Mouse (Mus musculus) lung, postnatal 10 days (tissue): ENCODE measurements around the gene Coq8b.

Source experiments
- DNase-seq: peaks from one replicate; pipeline ENCODE4 v3.0.0; 2021

The Coq8b gene

DNA sequence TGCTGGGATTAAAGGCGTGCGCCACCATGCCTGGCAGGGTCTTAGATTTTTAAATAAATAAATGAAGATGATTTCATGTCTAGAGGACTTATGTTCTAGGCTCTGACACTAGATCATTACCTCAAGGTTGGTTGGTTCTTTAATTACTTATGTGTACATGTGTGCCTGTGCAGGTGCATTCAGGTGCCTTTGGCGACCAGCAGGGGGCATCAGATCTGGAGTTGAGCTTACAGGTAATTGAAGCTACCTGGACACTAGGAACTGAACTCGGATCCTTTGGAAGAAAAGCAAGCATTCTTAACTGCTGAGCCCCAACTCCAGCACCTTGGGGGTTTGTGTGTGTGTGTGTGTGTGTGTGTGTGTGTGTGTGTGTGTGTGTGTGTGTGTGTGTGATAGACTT lies 2.0 kb upstream of the Coq8b start:
- no peak for DNase-seq

DNA sequence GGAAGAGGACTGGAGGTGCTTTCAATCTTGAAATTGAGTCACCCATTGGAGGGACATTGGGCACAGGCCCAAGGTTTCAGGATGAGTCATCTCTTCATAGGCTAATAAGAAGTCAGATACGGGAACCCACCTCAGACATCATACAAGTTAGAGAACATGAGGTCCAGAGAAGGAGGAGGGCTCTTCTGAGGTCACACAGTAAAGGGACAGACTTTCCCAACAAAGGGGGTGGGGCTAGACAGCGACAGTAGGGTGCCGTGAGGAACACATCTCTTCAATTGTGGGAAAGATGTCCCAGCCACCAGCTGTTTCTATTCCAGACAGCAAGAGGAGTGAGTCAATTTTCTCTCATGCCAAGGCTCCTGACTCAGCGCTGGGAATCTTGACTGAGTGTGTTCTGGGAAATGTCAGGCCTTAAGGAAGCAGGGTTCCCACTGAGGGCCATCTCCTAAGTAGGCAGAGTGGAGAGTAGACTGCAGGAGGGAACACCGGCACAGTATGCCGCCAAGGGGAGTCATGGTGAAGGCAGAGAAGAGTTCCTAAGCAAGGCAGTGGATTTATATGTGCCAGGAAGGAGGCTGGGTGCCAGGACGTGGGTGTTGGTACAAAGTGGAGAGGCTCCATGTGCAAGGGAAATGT lies 1.0 kb upstream of the Coq8b start:
- DNase-seq = peak; percentile 75

DNA sequence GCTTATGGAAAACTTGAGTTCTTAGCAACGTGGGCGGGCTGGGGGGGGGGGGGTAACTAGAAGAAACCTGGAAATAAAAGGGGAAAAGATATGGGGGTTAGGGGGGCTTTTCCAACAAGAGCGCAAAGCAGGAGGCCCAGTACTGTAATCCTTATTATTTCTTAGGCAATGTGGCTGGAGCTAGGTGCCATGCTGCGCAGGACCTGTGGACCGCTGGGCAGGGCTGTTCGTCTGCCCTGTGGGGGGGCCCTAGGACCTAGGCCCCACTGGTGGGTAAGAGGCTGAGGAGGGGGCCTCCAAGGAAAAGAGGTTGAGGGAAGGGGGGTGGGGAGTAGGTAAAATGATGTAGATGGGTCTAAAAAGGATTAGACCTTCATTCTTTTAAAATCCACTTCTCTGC lies 477 bp downstream of the Coq8b start:
- DNase-seq = no peak

DNA sequence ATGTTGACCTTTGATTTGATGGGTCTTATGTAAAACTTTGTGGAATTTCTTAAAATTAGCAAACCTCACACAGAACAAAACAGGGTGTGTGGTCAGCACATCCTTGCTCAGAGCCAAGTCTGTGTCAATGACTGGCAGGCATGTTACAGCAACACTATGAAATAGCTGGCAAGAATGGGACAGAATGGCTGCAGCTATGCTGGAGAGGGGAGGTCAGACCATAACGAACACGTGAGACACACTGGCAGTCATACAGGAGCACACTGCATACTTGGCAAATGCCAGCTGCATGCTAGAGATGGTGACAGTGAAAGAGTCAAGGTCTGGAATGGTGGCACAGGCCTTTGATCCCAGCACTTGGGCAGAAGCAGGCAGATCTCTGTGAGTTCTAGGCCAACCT lies 2.9 kb downstream of the Coq8b start:
- no peak for DNase-seq

DNA sequence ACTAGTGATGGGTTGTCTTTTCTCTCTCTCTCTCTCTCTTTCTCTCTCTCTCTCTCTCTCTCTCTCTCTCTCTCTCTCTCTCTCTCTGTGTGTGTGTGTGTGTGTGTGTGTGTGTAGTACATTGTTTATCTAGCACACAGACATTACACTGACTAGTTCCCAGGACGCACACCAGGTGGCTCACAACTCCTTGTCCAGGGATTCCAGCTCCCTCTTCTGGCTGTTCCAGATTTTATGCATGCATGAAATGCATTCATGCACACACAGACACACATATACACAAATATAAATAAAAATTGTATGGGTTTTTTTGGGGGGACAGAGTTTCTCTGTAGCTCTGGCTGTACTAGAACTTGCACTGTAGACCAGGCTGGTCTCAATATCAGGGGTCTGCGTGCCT lies 4.7 kb downstream of the Coq8b start:
- DNase-seq = no peak

DNA sequence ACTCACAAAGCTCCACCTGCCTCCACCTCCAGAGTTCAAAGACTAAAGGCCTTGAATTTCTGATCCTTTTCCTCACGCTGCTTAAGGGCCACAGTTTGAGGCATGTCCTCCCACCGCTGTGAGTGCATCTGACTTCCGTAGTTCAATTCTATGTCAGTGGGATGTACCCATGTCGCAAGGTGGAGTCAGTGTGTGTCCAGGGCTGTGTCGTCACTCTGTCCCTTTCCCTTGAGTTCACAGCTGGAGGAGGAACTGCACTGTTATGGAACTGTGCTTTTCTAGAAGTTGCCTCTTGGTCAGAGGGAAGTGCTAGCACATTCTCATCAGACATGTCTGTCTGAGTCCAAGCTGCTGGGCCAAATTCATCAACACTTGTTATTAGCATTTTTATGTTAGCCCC lies 5.7 kb downstream of the Coq8b start:
- DNase-seq = no peak

DNA sequence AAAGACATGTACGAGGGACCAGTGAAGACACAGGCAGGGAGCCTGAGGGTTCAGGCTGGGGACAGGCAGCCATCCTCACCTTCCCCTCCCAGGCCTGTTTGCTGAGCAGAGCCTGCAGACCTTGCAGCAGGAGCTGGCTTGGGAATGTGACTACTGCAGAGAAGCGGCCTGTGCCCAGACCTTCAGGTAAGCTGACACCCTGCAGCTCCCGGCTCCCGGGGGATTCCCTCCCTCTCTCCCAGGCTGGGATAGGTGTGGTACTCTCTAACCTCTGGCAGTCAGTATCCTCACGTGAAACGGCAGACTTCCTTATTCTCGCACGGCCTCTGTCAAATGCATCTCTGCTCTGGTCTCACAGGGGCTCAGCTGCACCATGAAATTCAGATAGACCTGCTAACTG lies 10.4 kb downstream of the Coq8b start:
- no peak for DNase-seq

DNA sequence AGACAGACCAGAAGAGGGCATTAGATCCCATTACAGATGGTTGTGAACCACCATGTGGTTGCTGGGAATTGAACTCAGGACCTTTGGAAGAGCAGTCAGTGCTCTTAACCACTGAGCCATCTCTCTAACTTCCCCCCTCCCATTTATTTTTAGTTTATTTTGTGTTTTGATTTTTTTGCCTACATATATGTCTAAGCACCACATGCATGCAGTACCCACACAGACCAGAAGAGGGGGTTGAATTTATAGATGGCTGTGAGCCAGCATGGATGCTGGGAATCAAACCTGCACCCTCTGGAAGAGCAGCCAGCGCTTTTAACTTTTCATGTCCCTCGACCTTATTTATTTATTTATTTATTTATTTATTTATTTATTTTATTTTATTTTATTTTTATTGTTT lies 11.3 kb downstream of the Coq8b start:
- peak; percentile 43 for DNase-seq

DNA sequence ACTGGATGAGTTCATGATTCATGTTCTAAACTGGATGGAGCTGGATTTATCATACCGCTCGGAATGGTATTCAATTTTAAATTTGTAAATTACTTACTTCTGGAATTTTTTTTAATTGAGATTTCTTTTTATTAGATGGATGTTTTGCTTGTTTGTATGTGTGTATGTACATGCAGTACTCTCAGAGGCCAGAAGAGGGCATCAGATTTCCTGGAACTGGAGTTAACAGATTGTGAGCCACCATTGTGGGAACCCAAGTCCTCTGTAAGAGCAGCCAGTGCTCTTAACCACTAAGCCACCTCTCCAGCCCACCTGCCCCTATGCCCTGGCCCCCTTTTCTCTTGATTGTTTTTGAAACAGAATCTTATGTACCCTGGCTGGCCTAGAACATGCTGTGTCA lies 16.3 kb downstream of the Coq8b start:
- peak; percentile 52 for DNase-seq

DNA sequence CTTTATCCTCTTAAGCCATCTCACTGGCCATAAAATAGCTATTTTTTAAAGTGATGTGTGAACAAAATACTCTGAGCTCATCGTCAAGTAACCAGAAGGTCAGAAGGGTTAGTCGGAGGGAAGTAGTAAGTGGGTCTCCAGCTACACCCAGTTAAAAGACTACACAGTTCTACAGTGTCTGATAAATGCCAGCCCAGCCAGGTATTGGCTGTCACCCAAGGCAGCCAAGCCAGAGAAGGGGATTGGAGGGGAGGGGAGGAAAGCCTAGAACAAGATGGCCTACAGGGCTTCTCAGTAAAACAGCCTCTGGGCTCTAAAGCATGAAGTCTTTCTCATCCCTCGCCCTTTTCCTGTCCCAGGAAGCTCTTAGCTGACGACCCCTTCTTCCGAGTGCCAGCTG lies 17.1 kb downstream of the Coq8b start:
- no peak for DNase-seq

DNA sequence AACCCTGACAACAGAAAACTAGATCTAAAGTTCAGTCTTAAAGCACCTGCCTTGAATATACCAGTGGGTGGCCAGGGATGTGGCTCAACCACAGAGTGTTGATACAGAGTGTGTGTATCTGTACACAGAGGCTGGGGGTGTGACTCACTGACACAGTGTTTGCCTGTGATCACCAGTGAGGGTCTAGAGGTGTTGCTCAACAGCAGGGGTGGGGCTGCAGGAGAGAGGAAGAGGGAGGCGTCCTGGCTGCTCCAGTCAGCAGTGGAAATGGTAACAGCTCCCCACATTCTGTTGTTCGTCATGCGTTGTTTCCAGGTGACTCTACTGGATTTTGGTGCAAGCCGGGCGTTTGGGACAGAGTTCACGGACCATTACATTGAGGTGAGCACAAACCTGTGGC lies 19.1 kb downstream of the Coq8b start:
- DNase-seq = peak; percentile 57

DNA sequence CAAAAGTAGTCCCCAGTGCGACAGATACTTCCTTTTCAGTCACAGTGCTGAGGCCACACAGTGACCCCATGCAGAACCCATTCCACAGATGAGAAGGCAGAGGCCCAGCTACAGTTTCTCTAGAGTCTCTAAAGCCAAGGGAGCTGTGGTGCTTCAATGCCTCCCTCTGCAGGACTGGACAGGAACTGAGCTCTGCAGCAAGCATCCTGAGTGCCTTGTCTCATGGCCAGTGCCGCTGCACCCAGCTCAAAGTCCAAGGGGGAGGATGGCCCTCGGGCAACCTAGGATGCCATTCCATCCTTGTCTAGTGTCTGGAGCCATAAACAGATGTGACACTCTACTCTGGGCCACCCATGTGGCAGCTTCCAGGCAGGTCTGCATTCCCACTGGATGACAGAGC lies 22.9 kb downstream of the Coq8b start:
- DNase-seq = peak; percentile 49

DNA sequence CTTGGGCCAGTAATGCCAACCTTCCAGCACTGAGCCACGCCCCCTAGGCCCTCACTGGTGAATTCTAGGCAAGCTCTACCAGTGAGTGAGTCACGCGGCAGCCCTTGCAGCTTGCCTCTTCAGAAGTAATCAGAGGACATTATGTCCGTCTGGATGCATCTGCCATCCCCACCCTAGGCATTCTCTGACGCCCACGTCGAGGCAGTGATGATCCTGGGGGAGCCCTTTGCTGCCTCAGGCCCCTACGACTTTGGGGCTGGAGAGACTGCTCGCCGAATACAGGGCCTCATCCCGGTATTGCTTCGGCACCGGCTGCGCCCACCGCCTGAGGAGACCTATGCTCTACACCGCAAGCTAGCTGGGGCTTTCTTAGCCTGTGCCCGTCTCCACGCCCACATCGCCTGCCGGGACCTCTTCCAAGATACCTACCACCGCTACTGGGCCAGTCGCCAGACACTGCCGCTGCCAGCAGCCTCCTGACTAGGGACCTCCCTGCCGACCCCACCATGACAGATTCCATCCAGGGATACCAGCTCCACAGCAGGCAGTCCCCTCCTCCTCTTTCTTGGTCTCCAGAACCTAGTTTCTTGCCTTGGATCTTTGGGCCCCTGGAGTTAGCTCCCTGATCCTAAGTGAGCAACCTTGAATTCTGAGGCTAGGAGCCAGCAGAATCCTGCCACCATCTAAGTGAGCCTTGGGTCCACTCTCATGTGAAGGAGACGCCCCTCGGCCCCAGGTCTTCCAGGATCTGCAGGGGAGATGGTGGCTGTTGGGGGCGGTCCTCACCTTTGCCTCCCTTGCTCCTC lies 24.4 kb downstream of the Coq8b start:
- peak; percentile 50 for DNase-seq

DNA sequence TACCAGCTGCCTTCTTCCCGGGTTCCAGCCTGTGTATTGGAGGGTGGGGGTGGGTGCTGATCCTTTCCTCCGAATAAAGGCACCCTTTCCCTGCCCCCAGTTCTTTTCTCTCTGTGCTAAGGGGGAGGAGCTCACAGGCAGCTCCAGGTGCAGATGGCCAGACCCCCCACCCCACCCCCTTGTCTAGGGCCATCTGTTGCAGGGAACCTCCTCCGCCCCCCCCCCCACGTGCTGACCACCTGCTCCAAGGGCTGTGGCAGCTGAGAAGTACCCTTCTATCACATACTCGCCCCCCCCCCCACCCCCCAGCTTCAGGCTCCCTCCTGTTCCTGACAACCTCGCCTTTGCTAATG lies 25.0 kb downstream of the Coq8b start:
- no peak for DNase-seq

DNA sequence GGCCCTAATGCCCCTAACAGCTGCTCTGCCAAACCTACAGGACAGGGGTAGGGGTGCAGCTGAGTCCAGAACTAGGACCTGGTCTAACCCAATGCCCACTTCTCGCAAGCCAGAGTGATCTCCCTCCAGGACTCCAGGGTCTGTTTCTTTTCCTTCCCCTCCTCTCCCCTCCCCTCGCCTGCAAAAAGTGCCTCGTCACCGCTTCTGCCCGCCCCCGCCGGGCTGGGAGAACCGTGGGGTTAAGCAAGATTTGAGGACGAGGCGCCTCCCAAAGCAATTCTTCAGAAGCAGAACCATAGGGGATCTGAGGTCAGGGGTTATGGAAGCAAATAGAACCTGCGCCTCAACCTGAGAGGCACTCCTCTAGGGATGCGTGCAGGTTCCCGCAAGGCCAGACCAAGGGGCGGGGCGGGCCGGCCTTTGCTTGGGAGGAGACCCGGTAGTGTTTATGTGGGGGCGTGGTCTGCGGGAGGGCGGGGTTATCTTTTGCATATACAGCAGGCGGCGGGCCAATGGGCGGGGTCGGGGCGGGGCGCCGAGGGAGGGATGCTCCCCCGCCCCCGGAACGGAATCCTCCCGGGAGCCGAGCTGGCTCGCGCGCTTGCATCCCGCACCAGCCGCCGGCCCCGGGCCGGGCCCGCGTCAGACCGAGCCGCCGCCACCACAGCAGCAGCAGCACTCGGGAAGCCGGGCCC lies 25.5 kb downstream of the Coq8b start, which contains the start of gene Numbl:
TSS of gene Numbl (plus strand) at position 229 of the 695 bp plus-strand sequence.
- DNase-seq = peak; percentile 97

DNA sequence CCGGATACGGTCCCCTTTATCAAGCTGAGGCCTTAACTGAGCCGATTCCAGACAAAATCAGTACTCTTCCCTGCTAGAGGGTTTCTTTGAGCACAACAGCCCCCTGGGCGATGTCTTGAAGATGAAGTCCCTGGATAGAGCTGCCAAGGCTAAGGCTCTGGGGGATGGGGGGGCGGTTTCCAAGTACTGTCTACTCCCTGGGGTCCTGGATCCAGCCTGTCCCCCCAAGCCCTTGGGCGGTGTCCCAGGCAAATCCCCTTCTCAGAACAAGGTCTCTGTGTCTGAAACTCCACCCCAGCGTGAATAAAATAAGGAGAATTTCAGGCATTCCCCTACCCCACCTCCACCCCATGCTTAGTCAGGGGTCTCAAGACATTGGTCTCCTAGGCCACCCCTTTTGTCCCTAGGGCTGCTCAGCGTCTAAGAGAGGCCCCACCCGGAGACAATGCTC lies 26.5 kb downstream of the Coq8b start:
- DNase-seq = peak; percentile 42

DNA sequence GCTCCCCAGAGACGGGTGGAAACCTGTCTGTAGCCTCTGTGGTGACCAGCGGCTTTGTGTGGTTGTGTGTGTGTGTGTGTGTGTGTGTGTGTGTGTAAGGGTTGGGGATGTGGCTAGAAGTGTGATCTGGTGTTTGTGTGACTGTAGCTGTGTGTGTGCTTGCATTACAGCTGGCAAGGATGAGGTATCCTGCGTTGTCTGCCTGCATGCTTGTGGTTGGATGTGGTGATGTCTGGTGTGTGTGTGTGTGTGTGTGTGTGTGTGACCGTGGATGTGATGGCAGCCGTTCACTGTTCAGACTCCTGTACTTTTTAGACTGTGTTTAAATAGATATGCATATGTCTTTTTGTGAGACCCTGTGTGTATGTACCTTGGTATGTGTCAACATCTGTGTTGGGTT lies 26.9 kb downstream of the Coq8b start:
- peak; percentile 21 for DNase-seq

DNA sequence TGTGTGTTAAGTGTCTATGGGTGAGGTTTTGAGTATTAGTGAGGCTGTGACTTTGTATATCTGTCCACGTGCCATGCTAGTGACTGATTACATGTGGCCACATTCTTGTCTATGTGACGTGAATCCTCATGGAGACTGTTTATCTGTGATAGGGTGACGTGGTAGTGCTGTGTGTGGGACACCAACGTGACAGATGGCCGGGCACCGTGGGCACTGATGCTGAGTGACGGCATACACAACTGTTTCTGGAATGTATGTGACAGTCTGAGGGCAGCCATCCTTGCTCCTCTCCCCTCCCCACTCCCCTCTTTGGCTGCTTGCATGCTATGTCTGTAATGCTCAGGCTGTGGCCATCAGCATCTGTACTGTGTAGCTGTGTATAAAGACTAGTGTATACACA lies 28.0 kb downstream of the Coq8b start:
- DNase-seq = no peak

DNA sequence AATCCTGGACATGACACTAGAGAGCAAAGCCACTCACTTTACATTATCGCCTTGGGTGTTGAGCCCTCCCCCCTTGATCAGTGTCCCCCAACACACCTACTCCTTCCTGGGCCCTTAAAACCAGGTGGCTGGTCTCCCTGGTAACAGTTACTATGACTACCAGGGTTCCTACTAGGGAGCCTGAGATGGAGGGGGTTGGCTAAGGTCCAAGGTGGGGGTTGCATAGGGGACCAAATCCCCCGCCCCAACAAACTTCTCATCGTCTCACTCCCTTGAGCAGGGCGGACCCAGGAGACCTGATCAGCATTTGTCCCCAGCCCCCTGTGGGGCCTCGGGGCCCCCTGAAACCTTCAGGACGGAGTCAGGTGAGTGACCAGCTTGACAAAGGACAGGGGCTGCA lies 29.1 kb downstream of the Coq8b start:
- no peak for DNase-seq

DNA sequence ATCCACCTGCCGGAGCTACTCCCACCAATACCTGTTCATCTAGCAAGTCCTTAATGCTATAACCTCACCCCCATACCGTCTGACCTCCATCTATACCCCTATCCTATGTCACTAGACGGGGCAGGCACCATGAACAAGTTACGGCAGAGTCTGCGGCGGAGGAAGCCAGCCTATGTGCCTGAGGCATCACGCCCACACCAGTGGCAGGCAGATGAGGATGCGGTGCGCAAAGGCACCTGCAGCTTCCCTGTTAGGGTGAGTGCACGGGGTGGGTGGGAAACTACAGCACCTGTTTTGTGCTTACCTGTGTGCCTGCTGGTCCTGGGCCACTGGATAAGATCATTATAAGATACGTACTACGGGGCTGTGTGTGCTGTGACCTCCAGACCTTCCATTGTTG lies 31.9 kb downstream of the Coq8b start:
- DNase-seq = no peak

DNA sequence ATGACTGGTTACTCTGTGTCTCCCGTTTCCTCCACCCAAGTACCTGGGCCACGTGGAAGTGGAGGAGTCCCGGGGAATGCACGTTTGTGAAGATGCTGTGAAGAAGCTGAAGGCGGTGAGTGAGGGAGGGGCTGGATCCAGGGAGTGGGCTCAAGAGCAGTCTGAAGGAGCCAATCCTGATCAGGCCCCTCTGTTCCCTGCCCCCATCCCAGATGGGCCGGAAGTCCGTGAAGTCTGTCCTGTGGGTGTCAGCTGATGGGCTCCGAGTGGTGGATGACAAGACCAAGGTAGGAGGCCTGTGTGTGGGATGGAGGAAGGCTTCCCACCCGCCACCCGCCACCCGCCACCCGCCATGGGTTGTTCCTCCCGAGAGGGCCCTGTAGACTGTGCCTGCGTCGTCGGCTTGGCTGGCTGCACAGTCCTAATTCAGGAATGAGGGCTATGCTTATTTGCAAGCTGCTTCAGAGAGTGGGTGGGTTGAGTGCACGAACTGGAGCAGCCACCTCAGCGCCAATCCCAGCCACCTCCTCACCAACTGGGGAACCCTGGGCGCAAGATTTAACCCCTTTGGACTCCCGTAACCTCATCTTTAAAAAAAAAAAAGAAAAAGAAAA lies 33.8 kb downstream of the Coq8b start:
- DNase-seq = peak; percentile 40

DNA sequence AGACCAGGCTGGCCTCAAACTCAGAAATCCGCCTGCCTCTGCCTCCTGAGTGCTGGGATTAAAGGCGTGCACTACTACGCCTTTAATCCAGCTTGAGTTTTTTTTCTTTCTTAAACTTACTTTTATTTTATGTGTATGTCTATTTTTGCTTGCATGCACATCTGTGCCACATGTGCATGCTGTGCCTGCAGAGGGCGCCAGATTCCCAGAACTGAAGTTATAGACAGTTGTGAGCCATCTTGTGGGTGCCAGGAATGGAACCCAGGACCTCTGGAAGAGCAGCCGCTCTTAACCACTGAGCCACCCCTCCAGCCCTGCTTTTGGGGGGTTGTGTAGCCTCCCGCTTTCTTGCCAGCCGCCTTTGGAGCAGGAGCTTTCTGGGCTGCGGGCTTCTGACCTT lies 38.6 kb downstream of the Coq8b start:
- DNase-seq = no peak

DNA sequence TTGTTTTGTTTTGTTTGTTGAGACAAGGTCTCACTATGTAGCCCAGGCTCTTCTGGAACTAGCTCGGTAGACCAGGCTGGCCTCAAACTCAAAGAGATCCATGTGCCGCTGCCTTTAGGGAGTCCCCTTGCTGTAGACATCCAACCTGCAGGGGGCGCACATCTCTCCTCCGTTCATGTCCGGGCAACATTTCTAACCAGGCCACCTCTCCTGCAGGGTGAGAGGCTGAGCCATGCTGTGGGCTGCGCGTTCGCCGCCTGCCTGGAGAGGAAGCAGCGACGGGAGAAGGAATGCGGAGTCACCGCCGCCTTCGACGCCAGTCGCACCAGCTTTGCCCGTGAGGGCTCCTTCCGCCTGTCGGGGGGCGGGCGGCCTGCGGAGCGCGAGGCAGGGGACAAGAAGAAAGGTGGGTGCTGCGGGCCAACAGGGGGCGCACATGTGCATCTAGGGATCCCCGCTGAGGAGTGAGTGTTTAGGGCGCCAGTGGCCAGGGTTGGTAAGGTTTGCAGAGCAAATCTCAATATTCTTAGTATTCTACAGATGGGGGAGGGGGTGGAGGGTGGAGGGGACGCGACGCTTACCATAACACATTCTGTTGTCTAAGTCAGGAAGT lies 41.0 kb downstream of the Coq8b start:
- peak; percentile 49 for DNase-seq
